In genomic region chr5:24859771-24860540, GRCm38 (mm10) we compare ENCODE assay signal across 13 mouse cellular contexts. TPM values are rescaled to one million over a fixed set of nuclear protein-coding genes. Genes with fewer than 3 reads are reported as not detected.
DNase-seq lines count a peak whose midpoint lies in the region; ATAC-seq and TF ChIP-seq lines count a peak whose summit lies in the region.
"Had no signal": no experiment of that assay in that cellular context is flagged by ENCODE, and none has a peak within 500 bp of the region (broad histone marks: within the 10 kb centered on the region; RNA-seq: fewer than 3 reads in every experiment).

No protein-coding gene starts in this region.

- ATAC-seq in liver, postnatal 0 days = no peak
- ATAC-seq in granulocyte monocyte progenitor cell, adult 5-6 weeks (replicated peaks; ENCODE audit: poor library complexity, severe bottlenecking) = peak; percentile 91

- no peak for TF ChIP-seq EP300 in liver, postnatal 0 days (IDR thresholded peaks at IDR 0.05; ENCODE audit: low read depth)

- TF ChIP-seq CTCF in liver, postnatal 0 days (IDR thresholded peaks at IDR 0.05; ENCODE audit: low read depth) = no peak
- no peak for TF ChIP-seq CTCF in olfactory bulb, adult 2 months (IDR thresholded peaks at IDR 0.05; ENCODE audit: insufficient read depth, low read depth, low read length)

- peak overlapping the region; percentile 79; the same call in 1 of the 2 replicates for H3K27ac ChIP-seq in heart, embryonic 10.5 days
- no peak overlapping the region for H3K27ac ChIP-seq in liver, postnatal 0 days (ENCODE audit: low read depth)
- peak overlapping the region; percentile 56; the same call in 1 of the 2 replicates for H3K27ac ChIP-seq in olfactory bulb, adult 2 months (ENCODE audit: insufficient read depth, low read depth, low read length)
- H3K27ac ChIP-seq in midbrain, embryonic 10.5 days (replicated peaks) = no peak overlapping the region
- H3K27ac ChIP-seq: embryonic facial prominence, embryonic 10.5 days; hindbrain, embryonic 15.5 days; midbrain, embryonic 12.5 days; stomach, embryonic 15.5 days had no signal

- DNase-seq in heart, embryonic 10.5 days (ENCODE audit: low spot score) = no peak
- no peak for DNase-seq in heart, postnatal 4 days
- DNase-seq in liver = peak; percentile 36
- no peak for DNase-seq in liver, postnatal 0 days
- no peak for DNase-seq in left cerebral cortex, adult 18-20 months (ENCODE audit: low spot score in 2 of 2)
- DNase-seq in midbrain, embryonic 10.5 days (ENCODE audit: low spot score) = no peak
- DNase-seq: thymus, postnatal 14 days had no signal

- no peak for TF ChIP-seq POLR2A in olfactory bulb, adult 2 months (IDR thresholded peaks at IDR 0.05; ENCODE audit: insufficient read depth, low read depth, low read length)

- no peak overlapping the region for H3K4me3 ChIP-seq in heart, embryonic 10.5 days
- H3K4me3 ChIP-seq in liver, postnatal 0 days (ENCODE audit: low read depth, low read length) = no peak overlapping the region
- H3K4me3 ChIP-seq in olfactory bulb, adult 2 months (ENCODE audit: insufficient read depth, low read depth, low read length) = no peak overlapping the region
- no peak overlapping the region for H3K4me3 ChIP-seq in midbrain, embryonic 10.5 days
- H3K4me3 ChIP-seq: embryonic facial prominence, embryonic 10.5 days; hindbrain, embryonic 15.5 days; midbrain, embryonic 12.5 days; stomach, embryonic 15.5 days had no signal

- peaks cover 40% of the 10 kb centered on the region for H3K4me1 ChIP-seq in heart, embryonic 10.5 days
- peaks cover 13% of the 10 kb centered on the region for H3K4me1 ChIP-seq in liver, postnatal 0 days (ENCODE audit: insufficient read depth)
- peaks cover 9% of the 10 kb centered on the region for H3K4me1 ChIP-seq in olfactory bulb, adult 2 months (ENCODE audit: control insufficient read depth, insufficient read depth, low read length)
- no peaks in the 10 kb centered on the region for H3K4me1 ChIP-seq in midbrain, embryonic 10.5 days
- H3K4me1 ChIP-seq: embryonic facial prominence, embryonic 10.5 days; midbrain, embryonic 12.5 days; stomach, embryonic 15.5 days had no signal

- no peak overlapping the region; the same call in 1 of the 2 replicates for H3K4me2 ChIP-seq in liver, postnatal 0 days (ENCODE audit: low read depth, low read length)
- H3K4me2 ChIP-seq: hindbrain, embryonic 15.5 days; midbrain, embryonic 12.5 days; stomach, embryonic 15.5 days had no signal

- H3K36me3 ChIP-seq in heart, embryonic 10.5 days = peaks cover 32% of the 10 kb centered on the region
- H3K36me3 ChIP-seq in liver, postnatal 0 days (replicated peaks; ENCODE audit: insufficient read depth, low read length) = no peaks in the 10 kb centered on the region
- H3K36me3 ChIP-seq in midbrain, embryonic 10.5 days = peaks cover 36% of the 10 kb centered on the region
- H3K36me3 ChIP-seq: stomach, embryonic 15.5 days had no signal

- 67% methylated on average over 3 of the region's 3 CpGs for WGBS in heart, embryonic 10.5 days
- 47% methylated on average over 3 of the region's 3 CpGs for WGBS in liver, postnatal 0 days (ENCODE audit: insufficient replicate concordance)
- 62% methylated on average over 3 of the region's 3 CpGs for WGBS in olfactory bulb, adult 2 months
- WGBS in midbrain, embryonic 10.5 days = 81% methylated on average over 3 of the region's 3 CpGs

- H3K9ac ChIP-seq in liver, postnatal 0 days (replicated peaks) = no peak overlapping the region
- H3K9ac ChIP-seq: hindbrain, embryonic 15.5 days; midbrain, embryonic 12.5 days; stomach, embryonic 15.5 days had no signal

- H3K9me3 ChIP-seq in heart, embryonic 10.5 days = no peaks in the 10 kb centered on the region
- H3K9me3 ChIP-seq in liver, postnatal 0 days (ENCODE audit: low read length) = no peaks in the 10 kb centered on the region
- no peaks in the 10 kb centered on the region for H3K9me3 ChIP-seq in midbrain, embryonic 10.5 days (replicated peaks)
- H3K9me3 ChIP-seq: embryonic facial prominence, embryonic 10.5 days; hindbrain, embryonic 15.5 days; midbrain, embryonic 12.5 days; stomach, embryonic 15.5 days had no signal

- no peaks in the 10 kb centered on the region for H3K27me3 ChIP-seq in heart, embryonic 10.5 days (ENCODE audit: insufficient read depth, poor library complexity, severe bottlenecking)
- no peaks in the 10 kb centered on the region for H3K27me3 ChIP-seq in liver, postnatal 0 days (ENCODE audit: insufficient read depth, low read length)
- H3K27me3 ChIP-seq in midbrain, embryonic 10.5 days (ENCODE audit: low read depth, poor library complexity, severe bottlenecking) = no peaks in the 10 kb centered on the region
- H3K27me3 ChIP-seq: hindbrain, embryonic 15.5 days; midbrain, embryonic 12.5 days; stomach, embryonic 15.5 days had no signal

RNA-seq across cellular contexts. Expression of gene Rheb, which starts 17.5 kb away (rescaled TPM):
- polyA plus RNA-seq in heart, embryonic 10.5 days (2016; fragmentation: Nextera tagmentation; extraction: Ambion mirVana) = 219 and 225 TPM in 2 replicates
- 100 to 1,000 TPM in 1 of 2 experiments, 10 to 100 TPM in 1; 99.3 to 100 TPM for total RNA-seq in heart, postnatal 4 days (2021)
- 79.6 and 80.0 TPM in 2 replicates for polyA plus RNA-seq in liver, postnatal 0 days (2015; fragmentation: Nextera tagmentation; extraction: Ambion mirVana)
- 71.9 and 104 TPM in 2 replicates for total RNA-seq in granulocyte monocyte progenitor cell, adult 5-6 weeks (2014; fragmentation: Nextera tagmentation)
- 67.8 and 78.2 TPM in 2 replicates for total RNA-seq in granulocyte monocyte progenitor cell, adult 5-6 weeks (2017)
- polyA plus RNA-seq in olfactory bulb, adult 2 months (2012; ENCODE audit: insufficient read depth, insufficient read length, low replicate concordance, missing spikeins) = not detected in 2 replicates
- total RNA-seq in left cerebral cortex, adult 18-20 months (2021) = 100 to 1,000 TPM; 130 to 134 TPM
- 179 and 183 TPM in 2 replicates for polyA plus RNA-seq in midbrain, embryonic 10.5 days (2016; fragmentation: Nextera tagmentation; extraction: Ambion mirVana)

Comparison
In these comparisons a context has a peak if more than half of its experiments do, and no peak if none do; other contexts are left out.
1. H3K27ac ChIP-seq: peak in heart, embryonic 10.5 days (single experiment) and olfactory bulb, adult 2 months (single experiment); none in liver, postnatal 0 days (single experiment) and midbrain, embryonic 10.5 days (single experiment).
2. RNA of gene Rheb, which starts 17.5 kb away (polyA plus RNA-seq): 219 to 225 TPM in heart, embryonic 10.5 days, 179 to 183 TPM in midbrain, embryonic 10.5 days and 79.6 to 80.0 TPM in liver, postnatal 0 days; not detected in olfactory bulb, adult 2 months; every median in the first group is over 10 times any median in the second.